Mouse (Mus musculus): ENCODE results near the gene Gm28308. TPM values are rescaled to one million over a fixed set of nuclear protein-coding genes. Genes with fewer than 3 reads are reported as not detected.

The Gm28308 gene
- polyA plus RNA-seq, 1 experiment: not detected

GRCm38 (mm10) chr6:52227470-52228222 lies 14.5 kb upstream of the Gm28308 start:
- 5% methylated on average over 11 of the region's 11 CpGs for WGBS
- H3K27ac ChIP-seq (ENCODE audit: insufficient read depth, low read length): no peak overlapping the region
- H3K4me1 ChIP-seq (ENCODE audit: control insufficient read depth, insufficient read depth, low read length): no peaks in the 10 kb centered on the region
- peaks cover 11% of the 10 kb centered on the region; the same call in 1 of the 2 replicates for H3K27me3 ChIP-seq (ENCODE audit: control insufficient read depth, insufficient read depth, low read length)
- DNase-seq: no peak
- no peak for TF ChIP-seq CTCF (IDR thresholded peaks at IDR 0.05; ENCODE audit: borderline replicate concordance, insufficient read depth, low read depth, low read length)
- TF ChIP-seq POLR2A (IDR thresholded peaks at IDR 0.05; ENCODE audit: borderline replicate concordance, insufficient read depth, low read length): no peak
- no peak overlapping the region for H3K4me3 ChIP-seq (replicated peaks; ENCODE audit: insufficient read depth, low read depth, low read length)

GRCm38 (mm10) chr6:52226569-52227257 lies 13.6 kb upstream of the Gm28308 start:
- no peak for DNase-seq
- TF ChIP-seq POLR2A (IDR thresholded peaks at IDR 0.05; ENCODE audit: borderline replicate concordance, insufficient read depth, low read length) (no peak), CTCF (IDR thresholded peaks at IDR 0.05; ENCODE audit: borderline replicate concordance, insufficient read depth, low read depth, low read length) (no peak)
- Histone ChIP-seq H3K4me3 (replicated peaks; ENCODE audit: insufficient read depth, low read depth, low read length) (no peak overlapping the region), H3K4me1 (ENCODE audit: control insufficient read depth, insufficient read depth, low read length) (no peaks in the 10 kb centered on the region), H3K27ac (ENCODE audit: insufficient read depth, low read length) (no peak overlapping the region), H3K27me3 (ENCODE audit: control insufficient read depth, insufficient read depth, low read length) (peaks cover 8% of the 10 kb centered on the region; the same call in 1 of the 2 replicates)
- WGBS: 3% methylated on average over 26 of the region's 26 CpGs

GRCm38 (mm10) chr6:52225612-52226568 lies 12.8 kb upstream of the Gm28308 start:
- no peak overlapping the region for H3K27ac ChIP-seq (ENCODE audit: insufficient read depth, low read length)
- WGBS: 4% methylated on average over 69 of the region's 69 CpGs
- H3K4me3 ChIP-seq (replicated peaks; ENCODE audit: insufficient read depth, low read depth, low read length): no peak overlapping the region
- H3K4me1 ChIP-seq (ENCODE audit: control insufficient read depth, insufficient read depth, low read length): no peaks in the 10 kb centered on the region
- H3K27me3 ChIP-seq (ENCODE audit: control insufficient read depth, insufficient read depth, low read length): peaks cover 8% of the 10 kb centered on the region; the same call in 1 of the 2 replicates
- DNase-seq: no peak
- TF ChIP-seq POLR2A (IDR thresholded peaks at IDR 0.05; ENCODE audit: borderline replicate concordance, insufficient read depth, low read length) (no peak), CTCF (IDR thresholded peaks at IDR 0.05; ENCODE audit: borderline replicate concordance, insufficient read depth, low read depth, low read length) (no peak)

- H3K4me1 ChIP-seq (ENCODE audit: control insufficient read depth, insufficient read depth, low read length): no peaks in the 10 kb centered on the region
- WGBS: 2% methylated on average over 36 of the region's 36 CpGs
- no peak overlapping the region for H3K27ac ChIP-seq (ENCODE audit: insufficient read depth, low read length)
- TF ChIP-seq POLR2A (IDR thresholded peaks at IDR 0.05; ENCODE audit: borderline replicate concordance, insufficient read depth, low read length) (no peak), CTCF (IDR thresholded peaks at IDR 0.05; ENCODE audit: borderline replicate concordance, insufficient read depth, low read depth, low read length) (no peak)
- no peak for DNase-seq
- peaks cover 4% of the 10 kb centered on the region; the same call in 1 of the 2 replicates for H3K27me3 ChIP-seq (ENCODE audit: control insufficient read depth, insufficient read depth, low read length)
- no peak overlapping the region for H3K4me3 ChIP-seq (replicated peaks; ENCODE audit: insufficient read depth, low read depth, low read length)
Observed at GRCm38 (mm10) chr6:52224895-52225611, 11.9 kb upstream of the Gm28308 start.

GRCm38 (mm10) chr6:52223939-52224760 lies 11.0 kb upstream of the Gm28308 start:
- H3K27me3 ChIP-seq (ENCODE audit: control insufficient read depth, insufficient read depth, low read length): peaks cover 4% of the 10 kb centered on the region; the same call in 1 of the 2 replicates
- DNase-seq: no peak
- H3K4me3 ChIP-seq (replicated peaks; ENCODE audit: insufficient read depth, low read depth, low read length): no peak overlapping the region
- WGBS: 5% methylated on average over 24 of the region's 24 CpGs
- H3K27ac ChIP-seq (ENCODE audit: insufficient read depth, low read length): no peak overlapping the region
- H3K4me1 ChIP-seq (ENCODE audit: control insufficient read depth, insufficient read depth, low read length): no peaks in the 10 kb centered on the region
- TF ChIP-seq CTCF (IDR thresholded peaks at IDR 0.05; ENCODE audit: borderline replicate concordance, insufficient read depth, low read depth, low read length): no peak
- TF ChIP-seq POLR2A (IDR thresholded peaks at IDR 0.05; ENCODE audit: borderline replicate concordance, insufficient read depth, low read length): no peak

- Histone ChIP-seq H3K4me1 (ENCODE audit: control insufficient read depth, insufficient read depth, low read length) (no peaks in the 10 kb centered on the region), H3K27me3 (ENCODE audit: control insufficient read depth, insufficient read depth, low read length) (peaks cover 4% of the 10 kb centered on the region; the same call in 1 of the 2 replicates), H3K4me3 (replicated peaks; ENCODE audit: insufficient read depth, low read depth, low read length) (no peak overlapping the region), H3K27ac (ENCODE audit: insufficient read depth, low read length) (no peak overlapping the region)
- no peak for DNase-seq
- WGBS: 42% methylated on average over 13 of the region's 13 CpGs
- TF ChIP-seq POLR2A (IDR thresholded peaks at IDR 0.05; ENCODE audit: borderline replicate concordance, insufficient read depth, low read length): no peak
- TF ChIP-seq CTCF (IDR thresholded peaks at IDR 0.05; ENCODE audit: borderline replicate concordance, insufficient read depth, low read depth, low read length): no peak
Observed at GRCm38 (mm10) chr6:52222729-52223128, 9.6 kb upstream of the Gm28308 start.

Measured in cerebellum, adult 2 months (tissue).